10 mouse cellular contexts compared by ENCODE assay signal in the genomic region with DNA sequence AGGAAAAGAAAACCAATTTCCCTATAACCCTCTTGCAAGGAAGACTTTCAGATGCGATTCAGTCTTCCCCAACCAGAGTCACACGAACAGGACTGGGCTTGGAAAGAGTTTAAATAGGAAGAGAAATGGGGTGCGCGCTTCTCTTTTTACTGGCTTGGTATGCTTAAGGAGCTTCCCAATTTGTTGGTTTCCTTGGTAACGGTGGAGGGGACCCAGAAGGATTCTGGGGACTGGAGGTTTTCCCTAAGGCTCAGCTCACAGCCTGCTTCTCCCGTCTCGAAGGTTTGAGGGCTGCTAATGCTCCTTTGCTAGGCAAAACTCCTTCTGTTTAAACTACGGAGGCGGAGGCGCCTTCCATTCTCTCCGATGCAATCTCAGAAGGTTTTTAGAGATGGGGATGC. TPM values are rescaled to one million over a fixed set of nuclear protein-coding genes. Genes with fewer than 3 reads are reported as not detected.
DNase-seq lines count a peak whose midpoint lies in the region; ATAC-seq and TF ChIP-seq lines count a peak whose summit lies in the region.
"Had no signal": no experiment of that assay in that cellular context is flagged by ENCODE, and none has a peak within 500 bp of the region (broad histone marks: within the 10 kb centered on the region; RNA-seq: fewer than 3 reads in every experiment).

No protein-coding gene starts in this region.

- peak overlapping the region; percentile 57 for H3K4me2 ChIP-seq in embryonic facial prominence, embryonic 14.5 days (ENCODE audit: low read depth, low read length)

- peaks cover 6% of the 10 kb centered on the region for H3K4me1 ChIP-seq in embryonic facial prominence, embryonic 14.5 days (ENCODE audit: control insufficient read depth, insufficient read depth, low read length)

- H3K27ac ChIP-seq in embryonic facial prominence, embryonic 14.5 days (replicated peaks; ENCODE audit: low read depth, low read length), result 0 out of 2 replicates have a peak overlapping the region, but pooled peaks have one; percentile 28
- H3K27ac ChIP-seq in layer of hippocampus, adult 2 months, result peak overlapping the region; percentile 78

- WGBS in embryonic facial prominence, embryonic 14.5 days, result 5% methylated on average over 11 of the region's 11 CpGs

- no peaks in the 10 kb centered on the region for H3K9me3 ChIP-seq in embryonic facial prominence, embryonic 14.5 days (ENCODE audit: control insufficient read depth, low read length)

- no peak for TF ChIP-seq CTCF in layer of hippocampus, adult 2 months (conservative IDR thresholded peaks at IDR 0.05)

- no peaks in the 10 kb centered on the region for H3K36me3 ChIP-seq in embryonic facial prominence, embryonic 14.5 days (ENCODE audit: control insufficient read depth, insufficient read depth, low read length)

- ATAC-seq in embryonic facial prominence, embryonic 14.5 days (ENCODE audit: low read depth), result no peak

- peak; percentile 39 to 44 for DNase-seq in cerebellum, postnatal 10 days
- no peak for DNase-seq in cerebellum, adult 11-12 months
- DNase-seq in embryonic facial prominence, embryonic 14.5 days (ENCODE audit: low spot score), result peak; percentile 54
- DNase-seq in layer of hippocampus, adult 2 months (ENCODE audit: low spot score in 2 of 2), result peak; percentile 49 to 87
- peak; percentile 40 for DNase-seq in neural tube, embryonic 10.5 days (ENCODE audit: extremely low spot score, low spot score)
- no peak for DNase-seq in gastrocnemius, postnatal 10 days
- no peak for DNase-seq in cerebellum, postnatal 14 days
- DNase-seq in kidney, adult 11 months, result no peak

- H3K4me3 ChIP-seq in embryonic facial prominence, embryonic 14.5 days (ENCODE audit: low read depth, low read length), result peak overlapping the region; percentile 27
- peak overlapping the region; percentile 39 for H3K4me3 ChIP-seq in layer of hippocampus, adult 2 months
- H3K4me3 ChIP-seq: myocyte had no signal

- 0 out of 2 replicates have a peak overlapping the region, but pooled peaks have one; percentile 52 for H3K9ac ChIP-seq in embryonic facial prominence, embryonic 14.5 days (ENCODE audit: low read depth, low read length)

- peaks cover 23% of the 10 kb centered on the region for H3K27me3 ChIP-seq in embryonic facial prominence, embryonic 14.5 days (replicated peaks; ENCODE audit: control insufficient read depth, insufficient read depth, low read length)

RNA-seq across cellular contexts. Expression of a gene that starts 41.7 kb away (rescaled TPM):
- 0.35 and 0.51 TPM in 2 replicates for polyA plus RNA-seq in embryonic facial prominence, embryonic 14.5 days (2014; fragmentation: Nextera tagmentation; extraction: Ambion mirVana)
- total RNA-seq in layer of hippocampus, adult 2 months (2021), result 1 to 10 TPM; 9.3 to 9.6 TPM
- total RNA-seq in gastrocnemius, postnatal 10 days (2021), result under 1 TPM; 0.28 to 0.34 TPM
- total RNA-seq: common myeloid progenitor, adult 5-6 weeks had no signal
- polyA plus RNA-seq: myocyte had no signal

Comparison
In these comparisons a context has a peak if more than half of its experiments do, and no peak if none do; other contexts are left out.
1. DNase-seq: peak in cerebellum, postnatal 10 days (2 of 2), embryonic facial prominence, embryonic 14.5 days (single experiment), layer of hippocampus, adult 2 months (2 of 2) and neural tube, embryonic 10.5 days (single experiment); none in cerebellum, adult 11-12 months (single experiment), gastrocnemius, postnatal 10 days (single experiment), cerebellum, postnatal 14 days (0 of 2) and kidney, adult 11 months (single experiment).
2. RNA of a gene that starts 41.7 kb away (total RNA-seq): 9.3 to 9.6 TPM in layer of hippocampus, adult 2 months; 0.28 to 0.34 TPM in gastrocnemius, postnatal 10 days; every median in the first group is over 4 times any median in the second.